Mouse (Mus musculus) induced T-regulatory cell, adult 2 months (primary cell): ENCODE results near the gene Dzip1l.
"Not testable (repeated sequence)": the region's sequence is repeated elsewhere in the genome, so short reads cannot be mapped to it uniquely, and the experiment has no call there.

Experiments used
- DNase-seq: peaks from one replicate; pipeline ENCODE4 v3.0.0-alpha.2; 2012; ENCODE audit warnings: low read depth

Gene Dzip1l

GRCm38 (mm10) chr9:99629281-99630011 lies at the start of gene Dzip1l:
TSS of gene Dzip1l (plus strand) at chr9:99629496.
- DNase-seq: no peak

- peak; percentile 79 for DNase-seq
Measured at GRCm38 (mm10) chr9:99580655-99581054, 48.6 kb upstream of the Dzip1l start.

GRCm38 (mm10) chr9:99587505-99588202 lies 41.6 kb upstream of the Dzip1l start:
- DNase-seq: peak; percentile 66

GRCm38 (mm10) chr9:99591144-99591543 lies 38.2 kb upstream of the Dzip1l start:
- DNase-seq: no peak

- not testable (repeated sequence) for DNase-seq
Measured at GRCm38 (mm10) chr9:99599127-99599526, 30.2 kb upstream of the Dzip1l start.

- DNase-seq: no peak
Measured at GRCm38 (mm10) chr9:99603566-99603965, 25.7 kb upstream of the Dzip1l start.

- no peak for DNase-seq
Measured at GRCm38 (mm10) chr9:99612202-99612601, 17.1 kb upstream of the Dzip1l start, which contains the start of gene A4gnt. TSS of gene A4gnt (plus strand) at chr9:99612502.

- no peak for DNase-seq
Measured at GRCm38 (mm10) chr9:99619688-99620087, 9.6 kb upstream of the Dzip1l start.

GRCm38 (mm10) chr9:99620196-99620595 lies 9.1 kb upstream of the Dzip1l start:
- no peak for DNase-seq

- DNase-seq: no peak
Measured at GRCm38 (mm10) chr9:99622034-99622433, 7.3 kb upstream of the Dzip1l start.

GRCm38 (mm10) chr9:99622966-99623365 lies 6.3 kb upstream of the Dzip1l start:
- no peak for DNase-seq

GRCm38 (mm10) chr9:99624117-99624516 lies 5.2 kb upstream of the Dzip1l start:
- no peak for DNase-seq

GRCm38 (mm10) chr9:99628581-99628980 lies 715 bp upstream of the Dzip1l start:
- no peak for DNase-seq

- no peak for DNase-seq
Measured at GRCm38 (mm10) chr9:99630071-99630470, 775 bp downstream of the Dzip1l start.

- DNase-seq: no peak
Measured at GRCm38 (mm10) chr9:99630528-99631125, 1.3 kb downstream of the Dzip1l start.

- DNase-seq: no peak
Measured at GRCm38 (mm10) chr9:99631781-99632180, 2.5 kb downstream of the Dzip1l start.

GRCm38 (mm10) chr9:99632264-99632663 lies 3.0 kb downstream of the Dzip1l start:
- DNase-seq: no peak

- DNase-seq: no peak
Measured at GRCm38 (mm10) chr9:99636776-99637175, 7.5 kb downstream of the Dzip1l start.

GRCm38 (mm10) chr9:99637227-99637626 lies 7.9 kb downstream of the Dzip1l start:
- DNase-seq: no peak

- no peak for DNase-seq
Measured at GRCm38 (mm10) chr9:99637736-99638135, 8.4 kb downstream of the Dzip1l start.

- no peak for DNase-seq
Measured at GRCm38 (mm10) chr9:99639957-99640356, 10.7 kb downstream of the Dzip1l start.

GRCm38 (mm10) chr9:99645416-99645815 lies 16.1 kb downstream of the Dzip1l start:
- no peak for DNase-seq

- DNase-seq: no peak
Measured at GRCm38 (mm10) chr9:99646102-99646501, 16.8 kb downstream of the Dzip1l start.
